Mouse (Mus musculus) cerebellum, adult 18-20 months (tissue): Measurements from ENCODE around the gene Elk3.
A peak's percentile ranks its signal among the peaks of the same experiment; 100 is the strongest.
"Not testable (repeated sequence)": the region's sequence is repeated elsewhere in the genome, so short reads cannot be mapped to it uniquely, and the experiment has no call there.

Source experiments
- DNase-seq, 2 experiments: peaks; one replicate each; pipeline ENCODE4 v3.0.0; 2021

The Elk3 gene

GRCm38 (mm10) chr10:93310721-93311411, at the start of gene Elk3:
Gene Elk3, minus strand, starts transcription at chr10:93311135.
- DNase-seq: peak in 1 of 2 experiments; percentile 17

- no peak for DNase-seq
Observed at GRCm38 (mm10) chr10:93360623-93361022, 49.7 kb upstream of the Elk3 start.

GRCm38 (mm10) chr10:93360190-93360589, 49.3 kb upstream of the Elk3 start:
- DNase-seq: not testable (repeated sequence)

- DNase-seq: no peak
Observed at GRCm38 (mm10) chr10:93359339-93359863, 48.5 kb upstream of the Elk3 start.

- no peak for DNase-seq
Observed at GRCm38 (mm10) chr10:93358878-93359277, 47.9 kb upstream of the Elk3 start.

- DNase-seq: no peak
Observed at GRCm38 (mm10) chr10:93357162-93357561, 46.2 kb upstream of the Elk3 start.

- no peak for DNase-seq
Observed at GRCm38 (mm10) chr10:93356122-93356521, 45.2 kb upstream of the Elk3 start.

GRCm38 (mm10) chr10:93355276-93355927, 44.5 kb upstream of the Elk3 start:
- no peak for DNase-seq

GRCm38 (mm10) chr10:93353545-93354326, 42.8 kb upstream of the Elk3 start:
- no peak for DNase-seq

- DNase-seq: no peak
Observed at GRCm38 (mm10) chr10:93347918-93348505, 37.1 kb upstream of the Elk3 start.

GRCm38 (mm10) chr10:93347387-93347786, 36.5 kb upstream of the Elk3 start:
- peak; percentile 10 for DNase-seq

- DNase-seq: no peak
Observed at GRCm38 (mm10) chr10:93346208-93346936, 35.4 kb upstream of the Elk3 start.

- no peak for DNase-seq
Observed at GRCm38 (mm10) chr10:93345497-93345896, 34.6 kb upstream of the Elk3 start.

- no peak for DNase-seq
Observed at GRCm38 (mm10) chr10:93343469-93343868, 32.5 kb upstream of the Elk3 start.

- DNase-seq: no peak
Observed at GRCm38 (mm10) chr10:93342986-93343385, 32.1 kb upstream of the Elk3 start.

- no peak for DNase-seq
Observed at GRCm38 (mm10) chr10:93338526-93338925, 27.6 kb upstream of the Elk3 start.

GRCm38 (mm10) chr10:93336462-93336931, 25.6 kb upstream of the Elk3 start:
- DNase-seq: no peak

- no peak for DNase-seq
Observed at GRCm38 (mm10) chr10:93335828-93336461, 25.0 kb upstream of the Elk3 start.

GRCm38 (mm10) chr10:93335001-93335400, 24.1 kb upstream of the Elk3 start:
- no peak for DNase-seq

GRCm38 (mm10) chr10:93333239-93333638, 22.3 kb upstream of the Elk3 start:
- DNase-seq: no peak

- no peak for DNase-seq
Observed at GRCm38 (mm10) chr10:93332261-93332809, 21.4 kb upstream of the Elk3 start.
